Mouse (Mus musculus): ENCODE measurements at regions not wholly inside any gene's neighbourhood (a gene's known extent, or its start where the extent isn't known, plus 50 kb on each side); places are given as distances from the start of the nearest gene placed in this dataset.

- DNase-seq = no peak
Observed at GRCm38 (mm10) chr12:71483536-71484165, 174.0 kb downstream of the Dact1 start.

GRCm38 (mm10) chr12:71484286-71484685 is 174.6 kb downstream of the Dact1 start:
- DNase-seq = no peak

- DNase-seq = no peak
Observed at GRCm38 (mm10) chr12:71486078-71486477, 176.4 kb downstream of the Dact1 start.

GRCm38 (mm10) chr12:71487591-71488435 is 178.1 kb downstream of the Dact1 start:
- no peak for DNase-seq

- DNase-seq = no peak
Observed at GRCm38 (mm10) chr12:71489295-71489694, 179.6 kb downstream of the Dact1 start.

GRCm38 (mm10) chr12:71494803-71495293 is 185.2 kb downstream of the Dact1 start:
- DNase-seq = no peak

GRCm38 (mm10) chr12:71498246-71499029 is 188.8 kb downstream of the Dact1 start:
- no peak for DNase-seq

GRCm38 (mm10) chr12:71501299-71501810 is 191.7 kb downstream of the Dact1 start:
- DNase-seq = no peak

- DNase-seq = no peak
Observed at GRCm38 (mm10) chr12:71503265-71503664, 193.6 kb downstream of the Dact1 start.

GRCm38 (mm10) chr12:71506206-71506605 is 196.5 kb downstream of the Dact1 start:
- no peak for DNase-seq

GRCm38 (mm10) chr12:71506716-71507115 is 197.0 kb downstream of the Dact1 start:
- DNase-seq = no peak

- no peak for DNase-seq
Observed at GRCm38 (mm10) chr12:71512915-71513612, 203.4 kb downstream of the Dact1 start.

- no peak for DNase-seq
Observed at GRCm38 (mm10) chr12:71519520-71519919, 209.8 kb downstream of the Dact1 start.

- DNase-seq = no peak
Observed at GRCm38 (mm10) chr12:71521936-71522335, 212.3 kb downstream of the Dact1 start.

GRCm38 (mm10) chr12:71522451-71522850 is 212.8 kb downstream of the Dact1 start:
- DNase-seq = no peak

- no peak for DNase-seq
Observed at GRCm38 (mm10) chr12:71524156-71524555, 214.5 kb downstream of the Dact1 start.

GRCm38 (mm10) chr12:71525255-71525927 is 215.7 kb downstream of the Dact1 start:
- no peak for DNase-seq

GRCm38 (mm10) chr12:71526623-71527022 is 216.9 kb downstream of the Dact1 start:
- no peak for DNase-seq

- DNase-seq = no peak
Observed at GRCm38 (mm10) chr12:71532161-71532560, 222.5 kb downstream of the Dact1 start.

- no peak for DNase-seq
Observed at GRCm38 (mm10) chr12:71532708-71533450, 223.2 kb downstream of the Dact1 start.

GRCm38 (mm10) chr12:71533701-71534100 is 224.0 kb downstream of the Dact1 start:
- DNase-seq = no peak

Data from cerebellum, adult 11 months (tissue).